In genomic region chr16:22118716-22119501, GRCm38 (mm10) we compare ENCODE assay signal across 7 mouse cellular contexts. TPM values are rescaled to one million over a fixed set of nuclear protein-coding genes. Genes with fewer than 3 reads are reported as not detected.
DNase-seq lines count a peak whose midpoint lies in the region; ATAC-seq lines count a peak whose summit lies in the region.

No protein-coding gene starts in this region.

- no peaks in the 10 kb centered on the region for H3K9me3 ChIP-seq in neural tube, embryonic 13.5 days

- 85% methylated on average over 14 of the region's 14 CpGs for WGBS in neural tube, embryonic 13.5 days

- no peak overlapping the region for H3K9ac ChIP-seq in neural tube, embryonic 13.5 days

- no peak overlapping the region for H3K4me2 ChIP-seq in neural tube, embryonic 13.5 days

- no peak for ATAC-seq in neural tube, embryonic 13.5 days (ENCODE audit: low read depth)

- no peak overlapping the region for H3K4me3 ChIP-seq in neural tube, embryonic 13.5 days

- H3K4me1 ChIP-seq in neural tube, embryonic 13.5 days (replicated peaks): peaks cover 7% of the 10 kb centered on the region; the same call in 1 of the 2 replicates

- 0 out of 2 replicates have a peak overlapping the region, but pooled peaks have one; percentile 18 for H3K27ac ChIP-seq in neural tube, embryonic 13.5 days (replicated peaks)

- H3K27me3 ChIP-seq in neural tube, embryonic 13.5 days: no peaks in the 10 kb centered on the region

- DNase-seq in neural tube, embryonic 10.5 days (ENCODE audit: extremely low spot score, low spot score): no peak
- DNase-seq in frontal cortex, adult 2 months (ENCODE audit: extremely low spot score in 1 of 2, low spot score in 1 of 2): peak; percentile 46 to 50
- DNase-seq in kidney, postnatal 10 days: peak; percentile 32
- DNase-seq in thymus, postnatal 25 days: peak; percentile 57
- no peak for DNase-seq in cerebellum, adult 8-10 months
- DNase-seq in urinary bladder, postnatal 25 days (ENCODE audit: low spot score): no peak

- H3K36me3 ChIP-seq in neural tube, embryonic 13.5 days: peaks cover 11% of the 10 kb centered on the region; the same call in 1 of the 2 replicates

RNA-seq across cellular contexts. Expression of gene Igf2bp2, which starts 44.2 kb away (rescaled TPM):
- polyA plus RNA-seq in neural tube, embryonic 13.5 days (2015; fragmentation: Nextera tagmentation; extraction: Ambion mirVana): 38.1 and 43.9 TPM in 2 replicates
- 1.3 and 1.9 TPM in 2 replicates for polyA plus RNA-seq in frontal cortex, adult 2 months (2012; rRNA removed)

Comparison
In these comparisons a context has a peak if more than half of its experiments do, and no peak if none do; other contexts are left out.
1. DNase-seq: peak in frontal cortex, adult 2 months (2 of 2), kidney, postnatal 10 days (single experiment) and thymus, postnatal 25 days (single experiment); none in neural tube, embryonic 10.5 days (single experiment), cerebellum, adult 8-10 months (single experiment) and urinary bladder, postnatal 25 days (single experiment).
2. RNA of gene Igf2bp2, which starts 44.2 kb away (polyA plus RNA-seq): 38.1 to 43.9 TPM in neural tube, embryonic 13.5 days; 1.3 to 1.9 TPM in frontal cortex, adult 2 months; every median in the first group is over 10 times any median in the second.